Mouse (Mus musculus) E14TG2a.4 (cell line): ENCODE results near the gene Aff1.

Source experiments
- H3K27me3 ChIP-seq: 2 replicates; pipeline ENCODE4 v1.6.1; 2014; ENCODE audit warnings: low read length, control low read depth; ENCODE audit not compliant: insufficient read depth
- H3K36me3 ChIP-seq: 2 replicates; pipeline ENCODE4 v1.6.1; 2014; ENCODE audit warnings: low read length, control low read depth; ENCODE audit not compliant: insufficient read depth
- H3K4me1 ChIP-seq: replicated peaks from 2 replicates; pipeline ENCODE4 v1.6.1; 2014; ENCODE audit warnings: low read depth, low read length, control low read depth
- H3K4me3 ChIP-seq: replicated peaks from 2 replicates; pipeline ENCODE4 v1.5.1; 2014; ENCODE audit warnings: mild to moderate bottlenecking, low read length
- H3K9me3 ChIP-seq: 2 replicates; pipeline ENCODE4 v1.6.1; 2014; ENCODE audit warnings: low read length, control low read depth
- CTCF ChIP-seq: conservative IDR thresholded peaks from 2 replicates; pipeline ENCODE4 v1.5.1; 2014; ENCODE audit warnings: low read length
- NANOG ChIP-seq: IDR thresholded peaks from 2 replicates; pipeline ENCODE4 v1.6.1; 2014; ENCODE audit warnings: borderline replicate concordance, low read length, mixed read lengths
- POU5F1 ChIP-seq: IDR thresholded peaks from 2 replicates; pipeline ENCODE4 v1.6.1; 2014; ENCODE audit warnings: low read length, borderline replicate concordance

Aff1 gene

DNA sequence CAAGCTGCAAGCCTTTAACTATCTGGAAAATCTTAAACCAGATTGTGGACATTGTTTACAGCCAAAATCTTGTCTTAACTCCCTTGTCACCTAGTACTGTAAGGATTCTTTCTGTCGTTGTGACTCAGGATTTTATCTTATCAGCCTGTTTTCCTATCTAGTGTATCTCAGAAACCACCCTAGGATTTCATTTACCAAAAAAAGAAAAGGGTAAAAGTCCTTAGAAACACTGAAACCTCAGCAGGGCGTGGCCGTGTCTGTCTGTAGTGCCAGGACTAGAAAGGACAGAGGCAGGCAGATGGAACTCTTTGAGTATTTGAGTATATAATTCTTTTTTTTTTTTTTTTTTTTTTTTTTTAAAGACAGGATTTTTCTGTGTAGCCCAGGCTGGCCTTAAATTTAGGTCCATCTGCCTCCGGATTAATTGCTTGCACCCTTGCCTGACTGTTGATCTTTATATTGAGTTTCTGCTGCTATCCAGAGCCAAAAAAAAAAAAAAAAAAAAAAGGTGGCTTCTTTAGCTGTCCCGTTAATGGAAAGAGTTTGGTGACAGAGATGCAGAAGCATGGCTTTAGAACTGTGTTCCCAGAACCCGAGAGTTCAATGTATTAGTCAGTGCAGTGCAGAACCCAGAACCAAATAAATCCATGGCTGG, 44.5 kb downstream of the Aff1 start:
- Histone ChIP-seq H3K27me3 (no peaks in the 10 kb centered on the region), H3K36me3 (peaks cover 35% of the 10 kb centered on the region), H3K4me3 (peak overlapping the region; percentile 53), H3K9me3 (no peaks in the 10 kb centered on the region), H3K4me1 (peaks cover 88% of the 10 kb centered on the region)
- TF ChIP-seq NANOG (no peak), POU5F1 (no peak), CTCF (no peak)

DNA sequence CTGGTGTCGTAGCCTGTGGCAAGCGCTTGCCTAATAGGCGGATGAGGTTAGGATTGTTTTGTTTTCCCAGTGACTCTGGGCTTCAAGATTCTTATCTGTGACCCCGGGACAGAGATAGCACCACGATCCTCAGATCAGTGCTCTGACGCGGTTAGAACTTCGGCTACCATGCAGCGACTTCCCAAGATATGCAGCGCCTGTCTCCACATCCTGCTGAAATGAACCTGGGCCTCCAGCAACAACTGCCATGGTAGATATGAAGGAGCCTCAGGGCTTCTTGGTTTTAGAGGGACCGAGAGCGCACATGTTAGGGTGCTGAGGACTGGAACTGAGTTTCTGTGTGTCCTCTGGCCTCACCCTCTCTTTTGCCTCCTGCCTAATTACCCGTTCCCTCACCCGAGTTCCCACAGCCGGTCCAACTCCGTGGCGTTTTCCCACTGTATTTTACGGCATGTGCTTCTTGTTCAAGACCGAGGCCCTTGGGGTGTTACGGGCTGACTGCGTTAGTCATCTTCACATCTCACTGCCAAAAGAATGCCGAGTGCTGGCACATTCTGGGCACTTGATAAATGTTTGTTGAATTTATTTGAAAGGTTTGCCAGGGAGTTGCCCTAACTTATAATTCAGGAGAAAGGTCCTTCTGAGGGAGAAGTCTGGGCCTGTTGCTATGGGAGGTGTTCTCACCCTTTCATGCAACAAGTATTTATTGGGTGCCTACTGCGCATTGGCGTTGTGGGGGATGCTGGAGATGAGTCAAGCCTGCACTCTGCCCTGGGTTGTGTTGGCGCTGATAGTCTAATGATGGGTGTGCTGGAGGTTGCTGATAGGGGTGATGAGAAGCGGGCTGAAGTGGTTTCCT, 45.3 kb downstream of the Aff1 start:
- Histone ChIP-seq H3K9me3 (no peaks in the 10 kb centered on the region), H3K27me3 (no peaks in the 10 kb centered on the region), H3K36me3 (peaks cover 38% of the 10 kb centered on the region), H3K4me3 (peak overlapping the region; percentile 53), H3K4me1 (peaks cover 88% of the 10 kb centered on the region)
- TF ChIP-seq NANOG (no peak), CTCF (no peak), POU5F1 (no peak)

DNA sequence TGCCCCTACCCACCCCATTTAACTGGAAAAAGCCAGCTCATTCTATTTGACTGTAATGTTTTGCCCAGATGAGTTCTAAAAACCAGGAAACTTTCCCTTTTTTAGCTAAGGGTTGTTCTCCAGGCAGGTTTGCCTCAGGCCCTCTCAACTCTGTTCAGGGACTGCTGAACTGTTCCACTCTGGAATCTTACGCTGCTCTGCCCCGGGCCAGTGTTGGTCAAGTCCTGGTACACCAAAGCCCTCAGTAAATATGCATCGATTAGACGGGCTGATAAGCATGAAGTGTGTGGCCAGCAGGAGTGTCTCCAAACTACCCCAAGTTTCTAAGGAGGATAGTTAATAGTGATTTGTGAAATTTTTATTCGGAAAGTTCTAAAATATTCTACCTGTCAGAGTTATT, 46.3 kb downstream of the Aff1 start:
- Histone ChIP-seq H3K27me3 (no peaks in the 10 kb centered on the region), H3K4me1 (peaks cover 87% of the 10 kb centered on the region), H3K9me3 (no peaks in the 10 kb centered on the region), H3K4me3 (no peak overlapping the region), H3K36me3 (peaks cover 42% of the 10 kb centered on the region)
- no peak for TF ChIP-seq NANOG
- TF ChIP-seq POU5F1 = no peak
- TF ChIP-seq CTCF = no peak

GRCm38 (mm10) chr5:103739163-103739562, 47.0 kb downstream of the Aff1 start:
- no peaks in the 10 kb centered on the region for H3K27me3 ChIP-seq
- H3K36me3 ChIP-seq = peaks cover 42% of the 10 kb centered on the region
- TF ChIP-seq POU5F1 (no peak), CTCF (no peak), NANOG (no peak)
- no peaks in the 10 kb centered on the region for H3K9me3 ChIP-seq
- no peak overlapping the region for H3K4me3 ChIP-seq
- peaks cover 85% of the 10 kb centered on the region for H3K4me1 ChIP-seq

DNA sequence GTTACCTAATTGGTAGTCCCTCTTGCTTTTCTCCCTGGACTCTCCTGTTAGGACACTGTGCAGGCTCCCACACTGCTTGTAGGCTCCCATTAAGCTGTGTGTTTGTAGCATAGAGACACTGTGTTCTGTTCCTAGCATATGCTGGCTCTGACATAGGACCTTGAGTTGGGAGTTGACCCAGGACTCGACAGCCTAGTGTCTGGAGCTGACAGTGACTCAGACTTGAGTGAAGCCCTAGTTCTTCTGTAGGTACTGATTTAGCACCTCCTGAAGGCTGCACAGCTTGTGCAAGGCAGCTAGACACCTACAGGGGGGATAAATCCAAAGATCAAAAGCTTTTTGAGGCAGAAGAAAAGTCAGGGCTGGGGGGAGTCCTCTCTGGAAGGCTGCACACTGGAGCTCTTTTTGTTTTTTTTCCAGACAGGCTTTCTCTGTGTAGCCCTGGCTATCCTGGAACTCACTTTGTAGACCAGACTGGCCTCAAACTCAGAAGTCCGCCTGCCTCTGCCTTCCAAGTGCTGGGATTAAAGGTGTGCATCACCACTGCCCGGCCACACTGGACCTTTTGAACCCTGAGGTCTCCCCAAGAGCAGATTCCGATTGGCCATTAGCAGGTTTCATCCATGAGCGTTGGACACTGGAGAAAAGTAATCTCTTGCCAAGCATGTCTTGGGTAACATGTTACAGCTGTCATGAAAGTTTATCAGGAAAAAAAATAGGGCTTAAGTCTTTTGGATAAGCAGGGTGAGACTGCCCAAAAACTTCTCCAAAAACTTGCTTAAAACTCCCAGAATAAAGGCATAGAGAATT, 48.1 kb downstream of the Aff1 start:
- Histone ChIP-seq H3K9me3 (no peaks in the 10 kb centered on the region), H3K27me3 (no peaks in the 10 kb centered on the region), H3K4me1 (peaks cover 78% of the 10 kb centered on the region), H3K4me3 (no peak overlapping the region), H3K36me3 (peaks cover 48% of the 10 kb centered on the region)
- TF ChIP-seq POU5F1 = no peak

DNA sequence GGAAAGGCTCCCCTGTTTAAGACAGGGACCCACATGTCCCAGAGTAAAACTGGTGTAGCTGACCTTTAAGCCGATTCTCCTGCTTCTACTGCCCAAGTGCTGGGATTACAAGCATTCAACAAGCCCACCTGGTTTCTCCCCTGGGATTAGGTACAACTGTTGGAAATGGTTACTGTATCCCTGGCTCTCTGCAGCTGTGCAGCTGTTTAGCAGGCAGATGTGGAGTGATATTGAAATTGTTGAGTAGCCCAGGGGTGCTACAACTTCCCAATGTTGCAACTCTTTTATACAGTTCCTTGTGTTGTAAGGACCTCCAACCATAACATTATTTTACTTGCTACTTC, 48.7 kb downstream of the Aff1 start:
- TF ChIP-seq CTCF (no peak), POU5F1 (no peak), NANOG (no peak)
- H3K4me1 ChIP-seq = peaks cover 72% of the 10 kb centered on the region

GRCm38 (mm10) chr5:103741443-103741842, 49.3 kb downstream of the Aff1 start:
- H3K36me3 ChIP-seq = peaks cover 59% of the 10 kb centered on the region
- H3K27me3 ChIP-seq = no peaks in the 10 kb centered on the region
- H3K9me3 ChIP-seq = no peaks in the 10 kb centered on the region
- H3K4me1 ChIP-seq = peaks cover 67% of the 10 kb centered on the region
- H3K4me3 ChIP-seq = no peak overlapping the region
- TF ChIP-seq NANOG = no peak
- no peak for TF ChIP-seq POU5F1
- TF ChIP-seq CTCF = no peak

More for the DNA sequence above, 48.7 kb downstream of the Aff1 start:
- H3K36me3 ChIP-seq = peaks cover 54% of the 10 kb centered on the region
- H3K9me3 ChIP-seq = no peaks in the 10 kb centered on the region
- no peaks in the 10 kb centered on the region for H3K27me3 ChIP-seq
- no peak overlapping the region for H3K4me3 ChIP-seq

- Histone ChIP-seq H3K4me1 (peaks cover 63% of the 10 kb centered on the region), H3K4me3 (no peak overlapping the region), H3K27me3 (no peaks in the 10 kb centered on the region), H3K36me3 (peaks cover 65% of the 10 kb centered on the region), H3K9me3 (no peaks in the 10 kb centered on the region)
- TF ChIP-seq POU5F1 = no peak
- TF ChIP-seq NANOG = no peak
- no peak for TF ChIP-seq CTCF
Observed at GRCm38 (mm10) chr5:103741992-103742391, 49.8 kb downstream of the Aff1 start.
